Mouse (Mus musculus) CH12.LX (cell line): ENCODE results near the gene Rasa4. TPM values are rescaled to one million over a fixed set of nuclear protein-coding genes. Genes with fewer than 3 reads are reported as not detected.

Experiments
- DNase-seq: peaks from one replicate; pipeline ENCODE4 v3.0.0-alpha.2; 2013; ENCODE audit errors: extremely low read depth
- H3K27ac ChIP-seq: 2 replicates; pipeline ENCODE4 v1.5.1; 2012; ENCODE audit warnings: low read depth, mild to moderate bottlenecking, control low read depth, moderate library complexity; ENCODE audit not compliant: insufficient read depth
- H3K27me3 ChIP-seq: replicated peaks from 2 replicates; pipeline ENCODE3; 2012; ENCODE audit warnings: inconsistent platforms
- H3K36me3 ChIP-seq, 2 experiments: replicated peaks in 1 of 2; 2 replicates each; pipeline versions ENCODE3 to v1.6.1; 2012; ENCODE audit warnings: inconsistent platforms in 1 of 2, low read length in 1 of 2, mild to moderate bottlenecking in 1 of 2, mixed read lengths in 1 of 2, moderate library complexity in 1 of 2; ENCODE audit not compliant: control insufficient read depth in 1 of 2, insufficient read depth in 1 of 2
- H3K4me1 ChIP-seq, 2 experiments: 2 replicates each; pipeline ENCODE4 v1.6.1; 2012; ENCODE audit warnings: inconsistent platforms in 1 of 2, moderate library complexity in 1 of 2; ENCODE audit not compliant: insufficient read depth in 2 of 2, control insufficient read depth in 1 of 2
- H3K4me2 ChIP-seq: 2 replicates; pipeline ENCODE4 v1.6.1; 2012; ENCODE audit warnings: low read depth, mild to moderate bottlenecking, control low read depth; ENCODE audit not compliant: poor library complexity, insufficient read depth, severe bottlenecking
- H3K4me3 ChIP-seq, 3 experiments: fragments of 150-350 bp in 1 of 3; sonication (generic) in 1 of 3; replicated peaks in 1 of 3; 2 replicates each; pipeline versions ENCODE3 to v1.5.1; 2011 to 2012; ENCODE audit warnings: low read depth in 2 of 3, low read length in 2 of 3, mild to moderate bottlenecking in 2 of 3, moderate library complexity in 2 of 3, control low read depth in 1 of 3, improper control_type of control experiment in 1 of 3, inconsistent platforms in 1 of 3, mixed read lengths in 1 of 3; ENCODE audit not compliant: poor library complexity in 1 of 3
- H3K79me2 ChIP-seq: replicated peaks from 2 replicates; pipeline ENCODE4 v1.6.1; 2012; ENCODE audit warnings: mild to moderate bottlenecking, moderate library complexity; ENCODE audit not compliant: control insufficient read depth, poor library complexity, insufficient read depth, severe bottlenecking; ENCODE audit errors: extremely low read depth
- H3K9ac ChIP-seq: 2 replicates; pipeline ENCODE4 v1.6.1; 2012; ENCODE audit warnings: low read depth, mild to moderate bottlenecking, control low read depth, moderate library complexity; ENCODE audit not compliant: insufficient read depth
- H3K9me3 ChIP-seq: replicated peaks from 2 replicates; pipeline ENCODE3; 2012; ENCODE audit warnings: low read length, inconsistent platforms, mixed read lengths
- BHLHE40 ChIP-seq: IDR thresholded peaks from 2 replicates; pipeline ENCODE4 v1.6.1; 2011; ENCODE audit warnings: mild to moderate bottlenecking, low read depth, low read length, improper control_type of control experiment
- CHD1 ChIP-seq: IDR thresholded peaks from 2 replicates; pipeline ENCODE4 v1.6.1; 2012; ENCODE audit warnings: low read depth, low read length, improper control_type of control experiment, inconsistent platforms
- CHD2 ChIP-seq: IDR thresholded peaks from 2 replicates; pipeline ENCODE4 v1.6.1; 2011; ENCODE audit warnings: low read length, improper control_type of control experiment
- E2F4 ChIP-seq: IDR thresholded peaks from 2 replicates; pipeline ENCODE4 v1.6.1; 2011; ENCODE audit warnings: low read depth, low read length, improper control_type of control experiment; ENCODE audit not compliant: insufficient replicate concordance
- ELF1 ChIP-seq: IDR thresholded peaks from 2 replicates; pipeline ENCODE4 v1.6.1; 2014; ENCODE audit warnings: low read depth, mild to moderate bottlenecking, inconsistent platforms, low read length, improper control_type of control experiment
- EP300 ChIP-seq: IDR thresholded peaks from 2 replicates; pipeline ENCODE4 v1.6.1; 2011; ENCODE audit warnings: low read length, improper control_type of control experiment
- ETS1 ChIP-seq: conservative IDR thresholded peaks from 2 replicates; pipeline ENCODE4 v1.6.1; 2012; ENCODE audit warnings: low read depth, mild to moderate bottlenecking, inconsistent platforms, low read length, improper control_type of control experiment, moderate library complexity
- GABPA ChIP-seq: IDR thresholded peaks from 2 replicates; pipeline ENCODE4 v1.6.1; 2012; ENCODE audit warnings: low read depth, low read length, improper control_type of control experiment, inconsistent platforms; ENCODE audit not compliant: insufficient replicate concordance
- HCFC1 ChIP-seq: IDR thresholded peaks from 2 replicates; pipeline ENCODE4 v1.6.1; 2012; ENCODE audit warnings: low read depth, mild to moderate bottlenecking, inconsistent platforms, low read length, improper control_type of control experiment
- JUN ChIP-seq: IDR thresholded peaks from 2 replicates; pipeline ENCODE4 v1.6.1; 2011; ENCODE audit warnings: low read depth, mild to moderate bottlenecking, low read length, improper control_type of control experiment, moderate library complexity; ENCODE audit not compliant: insufficient read depth
- JUND ChIP-seq: conservative IDR thresholded peaks from 2 replicates; pipeline ENCODE4 v1.6.1; 2011; ENCODE audit warnings: low read depth, low read length, improper control_type of control experiment
- KAT2A ChIP-seq: IDR thresholded peaks from 2 replicates; pipeline ENCODE4 v1.6.1; 2012; ENCODE audit warnings: low read length, improper control_type of control experiment, inconsistent platforms; ENCODE audit not compliant: insufficient replicate concordance
- MAFK ChIP-seq: IDR thresholded peaks from 2 replicates; pipeline ENCODE4 v1.6.1; 2011; ENCODE audit warnings: low read length, improper control_type of control experiment; ENCODE audit not compliant: insufficient replicate concordance
- MAX ChIP-seq: IDR thresholded peaks from 2 replicates; pipeline ENCODE4 v1.6.1; 2011; ENCODE audit warnings: low read length, improper control_type of control experiment
- MAZ ChIP-seq: IDR thresholded peaks from 2 replicates; pipeline ENCODE4 v1.6.1; 2012; ENCODE audit warnings: low read depth, mild to moderate bottlenecking, inconsistent platforms, low read length, improper control_type of control experiment, moderate library complexity
- MXI1 ChIP-seq: IDR thresholded peaks from 2 replicates; pipeline ENCODE4 v1.6.1; 2011; ENCODE audit warnings: mild to moderate bottlenecking, low read depth, low read length, improper control_type of control experiment
- MYC ChIP-seq: IDR thresholded peaks from 2 replicates; pipeline ENCODE4 v1.6.1; 2011; ENCODE audit warnings: low read depth, mild to moderate bottlenecking, improper control_type of control experiment, low read length
- NELFE ChIP-seq: IDR thresholded peaks from 2 replicates; pipeline ENCODE4 v1.6.1; 2011; ENCODE audit warnings: low read depth, low read length, improper control_type of control experiment
- NRF1 ChIP-seq: IDR thresholded peaks from 2 replicates; pipeline ENCODE4 v1.6.1; 2014; ENCODE audit warnings: low read depth, mild to moderate bottlenecking, inconsistent platforms, low read length, improper control_type of control experiment, moderate library complexity
- PAX5 ChIP-seq: IDR thresholded peaks from 2 replicates; pipeline ENCODE4 v1.6.1; 2012; ENCODE audit warnings: low read length, inconsistent platforms, mixed read lengths
- RCOR1 ChIP-seq: conservative IDR thresholded peaks from 2 replicates; pipeline ENCODE4 v1.6.1; 2012; ENCODE audit warnings: low read depth, mild to moderate bottlenecking, inconsistent platforms, low read length, improper control_type of control experiment
- SIN3A ChIP-seq: IDR thresholded peaks from 2 replicates; pipeline ENCODE4 v1.6.1; 2012; ENCODE audit warnings: low read length, improper control_type of control experiment, inconsistent platforms
- SMC3 ChIP-seq: IDR thresholded peaks from 2 replicates; pipeline ENCODE4 v1.6.1; 2011; ENCODE audit warnings: low read depth, low read length, improper control_type of control experiment
- TBP ChIP-seq: conservative IDR thresholded peaks from 2 replicates; pipeline ENCODE4 v1.6.1; 2011; ENCODE audit warnings: low read depth, low read length, improper control_type of control experiment
- UBTF ChIP-seq: IDR thresholded peaks from 2 replicates; pipeline ENCODE4 v1.6.1; 2012; ENCODE audit warnings: low read depth, mild to moderate bottlenecking, inconsistent platforms, low read length, improper control_type of control experiment, moderate library complexity
- ZKSCAN1 ChIP-seq: IDR thresholded peaks from 2 replicates; pipeline ENCODE4 v1.6.1; 2012; ENCODE audit warnings: low read depth, inconsistent platforms, low read length, improper control_type of control experiment, borderline replicate concordance
- dilution Hi-C: fragments of 300-500 bp; cut with MboI; formaldehyde crosslinking; loops from 2 replicates; pipeline ENCODE4 v1.14.3; 2020; ENCODE audit warnings: low sequenced_read_pairs; ENCODE audit not compliant: extremely low pct_unique_long_range_greater_than_20kb, extremely low pct_ligation_motif_present
- in situ Hi-C: fragments of 300-500 bp; cut with MboI; formaldehyde crosslinking; loops from 3 replicates; pipeline ENCODE4 v1.14.3; 2019; ENCODE audit warnings: low sequenced_read_pairs, low pct_ligation_motif_present, low pct_unique_long_range_greater_than_20kb, mixed read lengths
- polyA plus RNA-seq: library from polyadenylated mRNA; unstranded; fragments of >175 nt; gene quantifications from 2 replicates; pipeline ENCODE4 v1.2.1, GENCODE M21; 2012; ENCODE audit warnings: low read depth; ENCODE audit not compliant: insufficient read length
- total RNA-seq, 2 experiments: library from RNA; depleted of rRNA; stranded (reverse); fragments of 300-350 nt in 1 of 2; fragments of >200 nt in 1 of 2; gene quantifications; 2 replicates each; pipeline ENCODE4 v1.2.3; 2012 to 2014

The Rasa4 gene
- total and polyA plus RNA-seq, 3 experiments, result 0.07 to 1.3 (median 0.16) TPM

GRCm38 (mm10) chr5:136095089-136095488, 11.4 kb downstream of the Rasa4 start:
- H3K79me2 ChIP-seq, result no peaks in the 10 kb centered on the region
- no peaks in the 10 kb centered on the region for H3K9me3 ChIP-seq
- H3K27ac ChIP-seq, result no peak overlapping the region
- TF ChIP-seq HCFC1 (no peak), E2F4 (no peak), MYC (no peak), KAT2A (no peak), CHD2 (no peak), BHLHE40 (no peak), PAX5 (no peak), NELFE (no peak), SIN3A (no peak), MXI1 (no peak), UBTF (no peak), MAZ (no peak), ZKSCAN1 (no peak), GABPA (no peak), MAX (no peak), EP300 (no peak), ELF1 (no peak), SMC3 (no peak), MAFK (no peak), CHD1 (no peak)
- H3K4me1 ChIP-seq, result peaks cover 3 to 27% of the 10 kb centered on the region in 2 experiments; a peak in 2 of 4 replicates
- in situ Hi-C loops, result no loop called here
- no peak overlapping the region for H3K4me2 ChIP-seq
- dilution Hi-C loops, result no loop called here
- H3K36me3 ChIP-seq, result no peaks in the 10 kb centered on the region
- H3K27me3 ChIP-seq, result peaks cover 61% of the 10 kb centered on the region
- no peak overlapping the region for H3K4me3 ChIP-seq
- no peak overlapping the region for H3K9ac ChIP-seq
- DNase-seq, result no peak

GRCm38 (mm10) chr5:136098536-136098935, 14.8 kb downstream of the Rasa4 start:
- H3K27ac ChIP-seq, result no peak overlapping the region
- peaks cover 59% of the 10 kb centered on the region for H3K27me3 ChIP-seq
- no peak for TF ChIP-seq UBTF
- no peak for TF ChIP-seq CHD1
- TF ChIP-seq JUND, result no peak
- TF ChIP-seq NELFE, result no peak
- no peak for TF ChIP-seq ETS1
- TF ChIP-seq TBP, result no peak
- no peak for TF ChIP-seq JUN
- no peak for TF ChIP-seq NRF1
- TF ChIP-seq KAT2A, result no peak
- TF ChIP-seq E2F4, result no peak
- TF ChIP-seq RCOR1, result no peak
- no peak for DNase-seq
- dilution Hi-C loops (no loop called here), in situ Hi-C loops (no loop called here)
- H3K36me3 ChIP-seq, result no peaks in the 10 kb centered on the region
- no peaks in the 10 kb centered on the region for H3K79me2 ChIP-seq
- no peak overlapping the region for H3K9ac ChIP-seq
- no peak overlapping the region for H3K4me3 ChIP-seq
- H3K4me1 ChIP-seq, result peaks cover 3 to 17% of the 10 kb centered on the region in 2 experiments; a peak in 1 of 4 replicates
- H3K9me3 ChIP-seq, result no peaks in the 10 kb centered on the region
- H3K4me2 ChIP-seq, result no peak overlapping the region
